Comparison of ENCODE assay signal across 9 mouse cellular contexts in genomic region chr13:114680379-114680733, GRCm38 (mm10).
DNase-seq lines count a peak whose midpoint lies in the region; ATAC-seq and TF ChIP-seq lines count a peak whose summit lies in the region.
"Had no signal": no experiment of that assay in that cellular context is flagged by ENCODE, and none has a peak within 500 bp of the region (broad histone marks: within the 10 kb centered on the region; RNA-seq: fewer than 3 reads in every experiment).

No protein-coding gene starts in this region.

- no peak overlapping the region for H3K9ac ChIP-seq in kidney, postnatal 0 days (ENCODE audit: low read depth, low read length)
- H3K9ac ChIP-seq in lung, embryonic 15.5 days: no peak overlapping the region
- H3K9ac ChIP-seq in hindbrain, embryonic 11.5 days (ENCODE audit: low read depth, low read length): no peak overlapping the region
- H3K9ac ChIP-seq: heart, embryonic 12.5 days had no signal

- no peak for TF ChIP-seq POLR2A in brain, embryonic 14.5 days (IDR thresholded peaks at IDR 0.05; ENCODE audit: borderline replicate concordance, extremely low read depth, insufficient read depth, insufficient read length, poor library complexity, severe bottlenecking)

- no peak overlapping the region for H3K4me3 ChIP-seq in kidney, postnatal 0 days (replicated peaks; ENCODE audit: low read depth, low read length)
- no peak overlapping the region for H3K4me3 ChIP-seq in lung, embryonic 15.5 days
- no peak overlapping the region for H3K4me3 ChIP-seq in hindbrain, embryonic 11.5 days (ENCODE audit: low read depth, low read length)
- H3K4me3 ChIP-seq: heart, embryonic 12.5 days had no signal

- 0 out of 2 replicates have a peak overlapping the region, but pooled peaks have one; percentile 32 for H3K27ac ChIP-seq in kidney, postnatal 0 days
- H3K27ac ChIP-seq in lung, embryonic 15.5 days: peak overlapping the region; percentile 79
- no peak overlapping the region for H3K27ac ChIP-seq in hindbrain, embryonic 11.5 days (ENCODE audit: low read depth, low read length)

- ATAC-seq in kidney, postnatal 0 days (replicated peaks; ENCODE audit: low FRiP score, low read depth): peak; percentile 91
- peak; percentile 92 for ATAC-seq in lung, embryonic 15.5 days (ENCODE audit: borderline replicate concordance, extremely low read depth, low FRiP score, low TSS enrichment)
- ATAC-seq in hindbrain, embryonic 11.5 days (ENCODE audit: low FRiP score): no peak

- no peaks in the 10 kb centered on the region for H3K9me3 ChIP-seq in kidney, postnatal 0 days (replicated peaks; ENCODE audit: low read length)
- H3K9me3 ChIP-seq in lung, embryonic 15.5 days: no peaks in the 10 kb centered on the region
- H3K9me3 ChIP-seq in hindbrain, embryonic 11.5 days (ENCODE audit: control insufficient read depth, low read length): no peaks in the 10 kb centered on the region
- H3K9me3 ChIP-seq: heart, embryonic 12.5 days had no signal

- DNase-seq in 416B (ENCODE audit: low read depth): peak; percentile 29
- DNase-seq in brain, embryonic 14.5 days (ENCODE audit: low read depth): peak; percentile 4
- peak; percentile 43 for DNase-seq in kidney, postnatal 0 days (ENCODE audit: low spot score)
- DNase-seq in embryo, embryonic 10 days (ENCODE audit: low spot score): no peak
- DNase-seq in right cerebral cortex, postnatal 4 days: no peak
- no peak for DNase-seq in ovary, postnatal 36 days (ENCODE audit: low spot score)
- DNase-seq in hindbrain, embryonic 11.5 days (ENCODE audit: low spot score): no peak

- WGBS in kidney, postnatal 0 days: 53% methylated on average over 9 of the region's 9 CpGs
- 48% methylated on average over 9 of the region's 9 CpGs for WGBS in lung, embryonic 15.5 days
- 60% methylated on average over 9 of the region's 9 CpGs for WGBS in hindbrain, embryonic 11.5 days

- peak overlapping the region; percentile 33; the same call in 1 of the 2 replicates for H3K4me2 ChIP-seq in kidney, postnatal 0 days (ENCODE audit: low read length)
- H3K4me2 ChIP-seq in lung, embryonic 15.5 days: peak overlapping the region; percentile 13
- no peak overlapping the region for H3K4me2 ChIP-seq in hindbrain, embryonic 11.5 days (replicated peaks; ENCODE audit: low read depth, low read length)
- H3K4me2 ChIP-seq: heart, embryonic 12.5 days had no signal

- no peaks in the 10 kb centered on the region for H3K27me3 ChIP-seq in kidney, postnatal 0 days (ENCODE audit: insufficient read depth, low read length)
- H3K27me3 ChIP-seq in lung, embryonic 15.5 days: no peaks in the 10 kb centered on the region
- H3K27me3 ChIP-seq in hindbrain, embryonic 11.5 days (ENCODE audit: control insufficient read depth, insufficient read depth, low read length): no peaks in the 10 kb centered on the region
- H3K27me3 ChIP-seq: heart, embryonic 12.5 days had no signal

- H3K4me1 ChIP-seq in kidney, postnatal 0 days (replicated peaks; ENCODE audit: insufficient read depth, low read length): no peaks in the 10 kb centered on the region
- 0 out of 2 replicates have a peak, but pooled peaks cover 10% of the 10 kb centered on the region for H3K4me1 ChIP-seq in lung, embryonic 15.5 days
- no peaks in the 10 kb centered on the region for H3K4me1 ChIP-seq in hindbrain, embryonic 11.5 days (replicated peaks; ENCODE audit: control insufficient read depth, insufficient read depth, low read length)

- TF ChIP-seq CTCF in brain, embryonic 14.5 days (IDR thresholded peaks at IDR 0.05; ENCODE audit: borderline replicate concordance, extremely low read depth, insufficient read depth, insufficient read length): no peak
- TF ChIP-seq CTCF in kidney, postnatal 0 days (IDR thresholded peaks at IDR 0.05; ENCODE audit: low read depth): no peak

- no peaks in the 10 kb centered on the region for H3K36me3 ChIP-seq in kidney, postnatal 0 days (ENCODE audit: insufficient read depth, low read length)
- H3K36me3 ChIP-seq in lung, embryonic 15.5 days: no peaks in the 10 kb centered on the region
- no peaks in the 10 kb centered on the region for H3K36me3 ChIP-seq in hindbrain, embryonic 11.5 days (ENCODE audit: control insufficient read depth, insufficient read depth, low read length)
- H3K36me3 ChIP-seq: heart, embryonic 12.5 days had no signal

Comparison
In these comparisons a context has a peak if more than half of its experiments do, and no peak if none do; other contexts are left out.
1. DNase-seq: peak in 416B (single experiment), brain, embryonic 14.5 days (single experiment) and kidney, postnatal 0 days (single experiment); none in embryo, embryonic 10 days (single experiment), right cerebral cortex, postnatal 4 days (single experiment), ovary, postnatal 36 days (single experiment) and hindbrain, embryonic 11.5 days (single experiment).